Mouse (Mus musculus) ovary, adult 10 weeks (tissue): ENCODE data around the gene Mesp2. TPM values are rescaled to one million over a fixed set of nuclear protein-coding genes. Genes with fewer than 3 reads are reported as not detected.

Experiments
- polyA plus RNA-seq: library from polyadenylated mRNA; stranded (reverse); fragments of 350-450 nt; fragmentation: Illumina TruSeq; extraction: RNeasy Lipid Tissue Mini Kit (QIAGEN cat#74804); gene quantifications from one replicate; pipeline ENCODE4 v1.2.3, GENCODE M21; 2014

Mesp2 gene
- polyA plus RNA-seq, result 1.00 TPM

DNA sequence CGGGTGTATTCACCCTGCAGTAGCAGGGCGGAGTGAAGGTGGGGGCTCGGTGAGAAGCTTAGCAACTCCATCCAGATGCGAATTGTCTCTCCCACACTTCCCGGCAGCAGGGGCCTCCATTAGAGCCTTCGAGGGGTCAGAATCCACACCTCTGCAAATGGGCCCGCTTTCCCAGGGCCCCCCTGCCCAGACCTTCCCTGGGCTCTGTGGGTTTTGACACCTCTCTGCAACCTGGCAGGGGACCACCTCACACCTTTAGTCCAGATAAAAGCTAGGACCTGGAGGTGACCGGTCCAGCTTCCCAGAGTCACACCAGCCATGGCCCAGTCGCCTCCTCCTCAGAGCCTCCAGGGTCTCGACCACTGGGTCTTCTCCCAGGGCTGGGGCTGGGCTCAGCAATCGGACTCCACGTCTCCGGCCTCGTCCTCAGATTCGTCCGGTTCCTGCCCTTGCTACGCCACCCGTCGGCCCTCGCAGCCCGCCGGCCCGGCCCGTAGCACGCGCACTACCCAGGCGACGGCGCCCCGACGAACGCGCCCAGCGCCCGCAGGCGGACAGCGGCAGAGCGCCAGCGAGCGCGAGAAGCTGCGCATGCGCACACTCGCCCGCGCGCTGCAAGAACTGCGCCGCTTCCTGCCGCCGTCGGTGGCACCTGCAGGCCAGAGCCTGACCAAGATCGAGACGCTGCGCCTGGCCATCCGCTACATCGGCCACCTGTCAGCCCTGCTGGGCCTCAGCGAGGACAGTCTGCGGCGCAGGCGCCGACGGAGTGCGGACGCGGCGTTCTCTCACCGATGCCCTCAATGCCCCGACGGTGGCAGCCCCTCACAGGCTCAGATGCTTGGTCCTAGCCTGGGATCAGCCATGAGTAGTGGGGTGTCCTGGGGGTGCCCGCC lies at the start of gene Mesp2:
Gene Mesp2 (plus strand): TSS at position 117 of the 896 bp plus-strand sequence.

DNA sequence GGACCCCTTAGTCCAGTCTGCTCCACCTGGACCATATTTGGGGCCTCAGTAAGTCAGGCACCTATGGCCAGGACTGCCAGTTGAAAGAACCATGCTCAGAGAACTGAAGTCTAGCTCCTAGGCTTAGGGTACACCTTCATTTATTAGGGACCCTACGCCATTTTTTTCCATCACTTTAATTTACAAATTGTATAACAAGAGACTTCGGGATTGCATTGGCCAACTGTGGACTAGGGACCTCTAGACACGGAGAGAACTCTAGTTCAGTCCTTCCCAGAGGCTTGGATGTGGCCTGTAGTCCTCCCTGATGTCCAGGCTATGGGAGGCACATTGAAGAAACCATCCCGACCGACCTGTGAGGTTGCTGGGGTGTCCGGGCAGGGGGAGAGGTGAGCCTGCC lies 16.8 kb upstream of the Mesp2 start, which contains the start of gene Mesp1:
Gene Mesp1 (minus strand): TSS at position 101 of the 400 bp plus-strand sequence.

DNA sequence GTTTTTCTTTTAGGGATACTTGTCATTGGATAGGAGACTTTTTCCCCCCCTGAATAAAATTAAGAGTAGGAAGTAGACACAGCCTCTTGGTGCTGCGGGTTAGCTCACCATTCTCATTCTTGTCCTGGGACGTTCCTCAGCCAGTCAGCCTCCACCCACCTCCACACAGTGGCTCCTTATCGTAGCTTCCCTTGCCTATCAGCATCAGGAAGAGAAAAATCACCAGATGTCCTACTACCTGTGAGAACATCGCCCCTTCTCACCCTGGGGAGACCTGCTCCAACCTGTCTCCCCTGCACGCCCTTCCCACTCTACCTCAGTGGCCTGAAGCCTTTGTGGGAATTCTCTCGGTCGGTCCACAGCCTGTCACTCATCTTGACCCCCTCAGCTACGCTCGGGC lies 50.3 kb downstream of the Mesp2 start, which contains the start of gene Anpep:
Gene Anpep (minus strand): TSS at position 249 of the 400 bp plus-strand sequence.

Other genes starting within 250 kb of the Mesp2 start
- not detected for gene Rhcg, start 193.1 kb upstream of the Mesp2 start, polyA plus RNA-seq
- 11.4 TPM for gene Ticrr, start 150.5 kb upstream of the Mesp2 start, polyA plus RNA-seq
- gene Kif7, start 95.0 kb upstream of the Mesp2 start, polyA plus RNA-seq, result 0.88 TPM
- 19.9 TPM for gene Plin1, start 77.8 kb upstream of the Mesp2 start, polyA plus RNA-seq
- 14.7 TPM for gene Pex11a, start 67.6 kb upstream of the Mesp2 start, polyA plus RNA-seq
- 1.6 TPM for gene Wdr93, start 67.6 kb upstream of the Mesp2 start, polyA plus RNA-seq
- not detected for gene Mesp1, start 16.9 kb upstream of the Mesp2 start, polyA plus RNA-seq
- 16.9 TPM for gene Anpep, start 50.3 kb downstream of the Mesp2 start, polyA plus RNA-seq
- 42.0 TPM for gene Ap3s2, start 109.9 kb downstream of the Mesp2 start, polyA plus RNA-seq
- 12.3 TPM for gene Arpin, start 124.6 kb downstream of the Mesp2 start, polyA plus RNA-seq
- gene Zfp710, start 214.1 kb downstream of the Mesp2 start, polyA plus RNA-seq, result 1.1 TPM